Mouse (Mus musculus) adrenal gland, postnatal 14 days (tissue): Measurements from ENCODE around the gene Wwox. TPM values are rescaled to one million over a fixed set of nuclear protein-coding genes. Genes with fewer than 3 reads are reported as not detected.

Source experiments
- DNase-seq: peaks from one replicate; pipeline ENCODE4 v3.0.0; 2021; ENCODE audit warnings: mixed read lengths
- total RNA-seq: library from RNA; stranded (reverse); gene quantifications from 2 replicates; pipeline ENCODE4 v1.2.3, GENCODE M21; 2021

Gene Wwox
- total RNA-seq, 1 experiment from 2014 or later: 22.4 TPM

GRCm38 (mm10) chr8:115025390-115026098, 586.1 kb downstream of the Wwox start:
- DNase-seq: no peak

DNA sequence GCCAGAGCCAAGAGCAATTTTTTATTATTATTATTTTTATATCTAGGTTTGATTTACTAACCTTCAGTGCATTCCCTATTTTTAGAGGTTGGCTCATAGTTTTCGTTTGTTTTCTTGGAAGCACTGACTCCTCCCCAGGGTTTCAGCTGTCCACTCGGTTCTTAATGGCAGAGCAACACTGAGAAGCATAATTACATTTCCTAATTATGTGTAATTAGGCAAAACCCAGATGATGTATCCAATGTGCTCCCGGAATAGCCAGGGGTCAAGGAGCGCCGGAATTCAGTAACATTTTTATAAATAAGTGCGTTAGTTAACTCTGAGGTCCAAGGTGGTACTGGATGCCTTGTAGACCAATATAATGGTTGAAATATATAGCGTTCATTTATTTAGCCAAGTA, 586.7 kb downstream of the Wwox start:
- DNase-seq: no peak

DNA sequence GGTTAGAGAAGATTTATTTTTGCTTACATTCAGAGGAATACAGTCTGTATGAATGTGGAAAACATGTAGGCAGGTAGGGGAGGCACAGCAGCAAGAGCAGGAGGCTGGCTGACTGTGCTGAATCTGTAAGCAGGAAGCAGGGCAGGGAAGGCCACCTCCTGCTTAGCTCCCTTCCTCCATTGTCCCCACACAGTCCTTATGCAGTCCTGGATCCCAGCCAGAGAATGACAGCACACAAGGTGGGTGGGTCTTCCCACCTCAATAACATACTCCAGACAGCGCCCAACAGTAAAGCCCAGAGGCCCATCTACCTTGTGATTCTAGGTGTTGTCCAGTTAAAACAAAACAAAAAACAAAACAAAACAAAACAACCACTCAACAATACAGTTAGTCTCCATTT, 593.7 kb downstream of the Wwox start:
- DNase-seq: no peak

- DNase-seq: no peak
These were observed 596.6 kb downstream of the Wwox start for GRCm38 (mm10) chr8:115036016-115036415.

GRCm38 (mm10) chr8:115038426-115038825, 599.0 kb downstream of the Wwox start:
- no peak for DNase-seq

- no peak for DNase-seq
These were observed 606.3 kb downstream of the Wwox start for GRCm38 (mm10) chr8:115045746-115046145.

DNA sequence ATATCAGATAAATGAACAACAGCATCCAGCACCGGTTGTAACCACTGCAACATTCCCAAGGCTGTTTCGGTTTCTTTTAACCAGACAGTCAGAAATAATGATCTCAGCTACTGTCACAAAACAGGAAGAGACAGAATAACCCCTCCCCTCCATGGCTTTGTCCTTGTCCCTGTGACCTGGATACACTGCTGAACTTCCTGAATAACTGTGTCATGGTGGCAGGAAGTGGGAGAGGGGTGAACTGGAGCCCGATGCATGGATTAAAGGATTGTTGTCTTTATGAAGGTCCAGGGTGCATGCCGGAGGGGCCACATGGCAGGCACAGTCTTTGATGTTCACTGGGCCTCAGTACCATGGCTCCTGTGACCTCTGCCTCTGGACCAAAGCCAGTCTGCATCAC, 607.0 kb downstream of the Wwox start:
- peak; percentile 47 for DNase-seq

DNA sequence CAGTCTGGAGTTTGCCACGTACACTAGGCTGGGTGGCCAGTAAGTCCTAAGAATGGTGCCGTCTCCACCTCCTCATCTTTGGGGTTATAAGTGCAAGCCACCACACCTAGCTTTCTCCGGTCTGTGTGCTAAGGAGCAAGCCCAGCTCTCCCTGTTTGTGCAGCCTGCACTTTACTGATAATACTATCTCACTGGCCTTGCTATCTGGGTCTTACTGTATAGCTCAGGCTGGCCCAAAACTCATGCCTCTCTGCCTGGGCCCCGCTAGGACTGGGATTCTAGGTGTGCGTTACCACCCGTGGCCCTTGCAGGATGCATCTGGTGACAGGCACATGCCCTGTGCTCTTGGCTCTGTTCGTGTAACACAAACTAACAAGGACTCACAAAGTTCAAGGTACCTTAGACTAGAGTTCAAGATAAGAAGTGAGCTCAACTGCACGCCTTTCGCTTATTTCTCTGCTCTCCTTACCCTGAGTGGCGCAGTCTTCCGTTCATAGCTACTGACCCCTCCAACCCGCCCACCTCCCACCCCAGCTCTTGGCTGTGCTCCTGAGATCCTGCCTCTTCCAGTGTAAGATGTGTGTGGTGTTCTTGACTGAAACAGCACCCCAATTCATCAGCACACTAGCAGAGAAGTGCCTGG, 618.9 kb downstream of the Wwox start:
- DNase-seq: no peak

DNA sequence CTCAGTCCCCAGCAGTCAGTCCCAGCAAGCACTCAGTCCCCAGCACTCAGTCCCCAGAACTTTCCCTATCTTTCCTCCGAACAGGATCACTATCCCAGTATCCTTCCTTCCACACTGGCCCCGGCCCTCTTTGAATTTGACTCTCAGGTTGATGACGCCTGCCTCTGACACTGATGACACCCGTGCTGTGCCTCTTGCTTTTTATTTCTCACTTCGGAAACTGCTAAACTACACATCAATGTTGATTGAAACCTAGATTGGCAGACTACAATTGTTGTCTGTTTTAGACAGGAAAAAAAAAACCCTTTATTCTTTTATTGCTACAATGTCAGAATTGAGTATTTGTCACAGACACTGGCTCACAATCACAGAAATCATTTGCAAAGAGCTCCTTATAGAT, 624.2 kb downstream of the Wwox start:
- DNase-seq: no peak

- no peak for DNase-seq
These were observed 625.2 kb downstream of the Wwox start for GRCm38 (mm10) chr8:115064691-115065090.

DNA sequence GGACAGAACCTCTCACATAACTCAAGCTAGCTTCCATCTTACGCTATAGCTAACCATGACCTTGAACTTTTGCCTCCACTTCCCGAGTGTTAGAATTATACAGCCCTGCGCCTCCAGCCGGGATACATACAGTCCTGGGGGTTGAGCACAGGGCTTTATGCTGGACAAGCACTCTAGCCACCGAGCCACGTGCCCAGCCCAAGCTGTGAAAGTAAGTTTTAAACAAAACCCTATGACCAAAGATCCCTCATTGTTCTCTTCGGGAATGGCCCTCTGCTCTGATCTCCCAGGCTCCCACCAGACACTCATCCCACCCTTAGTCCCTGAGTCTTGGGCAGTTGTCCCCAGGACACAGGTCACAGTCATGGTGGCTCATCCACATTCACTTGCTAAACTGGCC, 625.9 kb downstream of the Wwox start:
- no peak for DNase-seq

DNA sequence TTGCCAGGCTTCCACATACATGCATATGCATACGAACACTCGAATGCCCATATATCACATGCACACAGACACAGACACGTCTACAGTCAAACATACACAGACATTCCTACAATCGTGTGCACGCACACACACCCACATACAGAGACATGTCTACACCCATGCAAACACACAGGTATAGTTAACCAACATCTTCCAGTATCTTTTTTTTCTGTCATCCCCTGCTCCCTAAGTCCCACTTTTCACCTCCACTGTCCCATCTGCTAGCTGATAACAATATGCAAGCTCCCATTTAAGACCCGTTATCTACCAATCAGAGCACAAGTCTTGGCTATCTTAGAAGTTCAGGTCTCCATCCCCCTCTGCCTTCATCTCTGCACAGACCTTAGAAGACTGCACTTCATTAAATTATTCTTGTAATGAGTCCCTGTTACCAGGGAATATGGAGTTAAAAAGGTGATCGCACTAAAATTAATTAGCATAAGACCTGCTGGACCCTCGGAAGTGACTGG, 627.1 kb downstream of the Wwox start:
- DNase-seq: no peak

DNA sequence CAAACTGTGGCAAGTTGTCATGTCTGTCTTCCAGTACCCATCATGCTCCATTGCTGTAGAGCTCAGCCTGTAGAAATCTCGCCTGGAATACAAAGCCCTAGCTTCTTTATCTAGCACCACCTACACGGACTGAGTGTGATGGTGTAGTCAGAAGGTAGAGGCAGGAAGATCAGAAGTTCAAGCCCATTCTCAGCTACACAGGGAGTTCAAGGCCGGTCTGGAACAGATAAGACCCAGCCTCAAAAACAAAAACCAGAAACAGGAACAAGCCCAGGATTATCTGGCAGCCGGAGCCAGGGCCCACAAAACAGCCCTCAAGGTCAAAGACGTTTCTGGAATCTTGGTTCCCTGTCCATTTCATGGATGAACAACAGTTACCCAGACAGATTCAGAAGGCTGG, 629.3 kb downstream of the Wwox start:
- no peak for DNase-seq

GRCm38 (mm10) chr8:115070225-115070624, 630.8 kb downstream of the Wwox start:
- DNase-seq: no peak

GRCm38 (mm10) chr8:115071231-115071630, 631.8 kb downstream of the Wwox start:
- DNase-seq: no peak

DNA sequence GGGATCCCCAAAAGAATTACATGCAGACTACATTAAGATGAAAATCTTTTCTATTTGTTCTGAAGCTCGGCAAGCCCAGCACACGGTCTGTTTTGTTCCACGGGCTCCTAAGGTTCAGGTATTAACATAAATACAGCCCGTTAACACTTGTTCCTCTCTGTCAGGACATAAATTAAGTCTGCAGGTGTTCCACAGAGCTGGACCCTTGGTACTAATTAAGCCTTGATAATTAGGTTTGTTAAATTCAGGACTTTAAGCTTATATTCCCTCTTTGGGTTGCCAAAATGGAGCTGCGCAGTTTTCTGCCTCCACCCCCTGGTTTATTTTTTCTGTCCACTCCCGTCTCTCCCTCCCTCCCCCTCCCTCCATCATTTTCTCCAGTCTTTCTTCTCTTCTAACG, 638.8 kb downstream of the Wwox start:
- no peak for DNase-seq

- DNase-seq: peak; percentile 70
These were observed 642.1 kb downstream of the Wwox start for GRCm38 (mm10) chr8:115081302-115082207.

DNA sequence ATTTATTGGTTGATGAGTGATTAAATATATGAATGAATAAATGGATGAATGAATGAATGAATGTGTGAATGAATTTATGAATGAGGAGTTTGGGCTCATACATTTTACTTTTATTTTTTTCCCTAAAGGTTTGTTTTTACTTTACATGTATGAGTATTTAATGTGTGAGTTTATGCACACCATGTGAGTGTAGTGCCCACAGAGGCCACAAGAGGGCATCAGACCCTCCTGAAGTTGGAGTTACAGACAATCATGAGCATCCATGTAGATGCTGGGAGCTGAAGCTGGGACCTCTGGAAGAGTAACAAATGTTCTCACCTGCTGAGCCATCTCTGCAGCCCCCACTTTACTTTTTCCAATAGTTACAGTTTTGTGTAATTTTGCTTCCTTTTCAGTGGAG, 648.7 kb downstream of the Wwox start:
- no peak for DNase-seq

- DNase-seq: no peak
These were observed 650.3 kb downstream of the Wwox start for GRCm38 (mm10) chr8:115089744-115090143.

GRCm38 (mm10) chr8:115090202-115090601, 650.7 kb downstream of the Wwox start:
- no peak for DNase-seq

DNA sequence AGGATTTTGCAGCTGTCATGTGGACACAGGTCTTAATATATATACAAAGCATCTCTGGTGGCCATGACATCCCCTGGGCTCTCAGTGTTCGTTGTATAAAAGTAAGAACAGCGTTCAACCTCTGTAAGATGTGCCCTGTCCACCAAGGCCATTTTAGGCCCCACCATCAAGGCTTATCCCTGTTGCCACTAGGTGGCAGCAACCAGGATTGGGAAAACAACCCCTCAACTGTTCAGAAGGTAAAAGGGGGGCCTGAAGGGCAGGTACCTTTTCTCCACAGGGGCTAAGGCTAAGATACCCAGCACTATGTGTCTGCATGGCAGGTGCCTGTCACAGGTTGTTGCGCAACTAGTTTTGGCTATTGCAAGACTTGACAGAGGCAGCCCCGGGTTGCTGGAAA, 656.1 kb downstream of the Wwox start:
- DNase-seq: peak; percentile 60

GRCm38 (mm10) chr8:115097988-115098562, 658.6 kb downstream of the Wwox start:
- peak; percentile 30 for DNase-seq

DNA sequence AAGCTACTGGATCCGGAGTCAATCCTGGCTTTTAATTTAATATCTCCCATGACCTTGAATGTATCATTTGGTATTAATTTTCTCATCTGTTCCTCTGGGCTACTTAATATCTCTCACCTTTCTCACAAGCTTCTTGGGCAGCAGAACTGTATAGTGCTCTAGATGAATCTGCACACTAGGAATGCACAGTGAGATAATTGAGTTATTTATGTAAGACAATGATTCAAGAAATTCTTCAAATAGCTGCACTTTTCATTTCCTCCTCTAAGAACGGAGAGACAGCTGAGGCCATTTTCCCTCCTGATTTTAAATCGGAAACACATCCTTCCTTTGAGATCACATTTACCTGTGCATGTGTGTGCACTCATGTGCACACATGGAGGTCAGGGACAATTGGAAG, 669.9 kb downstream of the Wwox start:
- no peak for DNase-seq
